Mouse (Mus musculus): ENCODE results near the gene Slf2. TPM values are rescaled to one million over a fixed set of nuclear protein-coding genes. Genes with fewer than 3 reads are reported as not detected.
A peak's percentile ranks its signal among the peaks of the same experiment; 100 is the strongest.

The Slf2 gene
- polyA plus RNA-seq, 1 experiment: 57.2 TPM

DNA sequence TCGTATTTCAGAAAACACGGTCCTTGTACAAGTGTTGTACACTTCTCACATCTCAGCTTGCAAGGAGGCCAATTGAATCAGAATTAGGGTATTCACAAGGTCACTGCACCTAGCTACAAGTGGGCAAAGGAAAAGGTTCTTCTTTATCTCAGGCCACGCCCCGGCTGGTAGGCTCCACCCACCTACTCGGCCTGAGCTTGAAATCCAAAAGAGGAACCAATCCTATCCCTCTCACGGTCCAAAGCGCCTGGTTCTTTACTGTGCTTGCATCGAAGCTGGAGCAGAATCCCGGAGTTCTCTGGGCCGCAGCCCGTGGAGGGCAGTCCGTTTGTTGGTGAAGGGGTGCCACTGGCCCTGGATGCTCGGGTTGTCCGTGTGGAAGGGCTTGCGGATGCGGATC, 74.5 kb downstream of the Slf2 start, which contains the start of gene Twnk:
Twnk (plus strand) TSS at position 220 of the 400 bp plus-strand sequence.
- TF ChIP-seq CTCF (IDR thresholded peaks at IDR 0.05; ENCODE audit: low read depth, low read length): no peak
- TF ChIP-seq EP300 (IDR thresholded peaks at IDR 0.05; ENCODE audit: insufficient read depth, low read depth, low read length): no peak
- no peaks in the 10 kb centered on the region for H3K9me3 ChIP-seq (replicated peaks; ENCODE audit: control insufficient read depth, insufficient read depth, low read length, poor library complexity, severe bottlenecking)
- peak within 1 kb of the TSS; percentile 95 for H3K4me3 ChIP-seq (ENCODE audit: low read depth, low read length)
- peaks cover 5% of the 10 kb centered on the region for H3K4me1 ChIP-seq (ENCODE audit: control insufficient read depth, insufficient read depth, low read length)
- H3K27ac ChIP-seq (ENCODE audit: insufficient read depth, low read length): peak within 1 kb of the TSS; percentile 30
- H3K27me3 ChIP-seq (ENCODE audit: control insufficient read depth, insufficient read depth, low read length, poor library complexity, severe bottlenecking): no peaks in the 10 kb centered on the region
- peak within 1 kb of the TSS; percentile 74 for H3K9ac ChIP-seq (ENCODE audit: low read depth, poor library complexity, severe bottlenecking)
- peaks cover 23% of the 10 kb centered on the region for H3K36me3 ChIP-seq (ENCODE audit: control insufficient read depth, insufficient read depth, low read length, poor library complexity, severe bottlenecking)

DNA sequence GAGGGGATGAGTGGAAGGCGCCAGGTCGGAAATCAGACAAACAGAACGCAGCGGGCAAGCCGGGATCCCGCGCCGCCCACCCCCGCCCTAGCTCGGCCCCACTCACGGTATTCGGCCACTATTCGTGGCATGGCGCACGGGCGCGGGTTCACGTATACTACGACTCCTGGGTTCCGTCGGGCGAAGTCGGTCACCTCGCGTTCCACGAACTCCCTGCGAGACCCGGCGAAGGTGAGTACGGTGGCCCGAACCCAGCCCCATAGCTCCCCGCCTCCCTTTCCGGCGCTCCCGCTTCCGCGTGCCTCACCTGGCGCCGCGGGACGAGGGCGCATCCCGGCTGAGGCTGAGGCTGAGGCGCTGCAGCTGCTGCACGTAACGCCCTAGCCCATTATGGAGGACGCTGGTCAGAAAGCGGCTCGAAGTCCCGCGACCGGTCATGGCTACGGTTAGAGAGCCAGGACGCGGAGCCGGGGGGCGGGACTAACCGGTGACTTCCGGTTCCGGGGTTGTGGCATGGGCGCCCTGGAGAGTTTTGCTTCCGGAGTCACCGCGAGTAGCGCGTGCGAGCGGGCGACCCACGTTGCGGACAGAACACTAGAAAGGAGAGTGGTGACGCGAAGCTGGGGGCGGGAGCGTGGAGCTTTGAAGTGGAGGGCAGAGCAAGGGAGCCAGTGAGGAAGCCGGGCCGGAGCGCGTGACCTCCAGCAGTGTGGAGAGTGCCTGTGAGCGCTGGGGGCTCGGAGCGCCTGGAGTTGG, 75.2 kb downstream of the Slf2 start, which contains the start of gene Mrpl43:
Mrpl43 (minus strand) TSS at position 486 of the 756 bp plus-strand sequence.
- peak within 1 kb of the TSS; percentile 30 for H3K27ac ChIP-seq (ENCODE audit: insufficient read depth, low read length)
- H3K4me3 ChIP-seq (ENCODE audit: low read depth, low read length): peak within 1 kb of the TSS; percentile 95
- H3K9me3 ChIP-seq (replicated peaks; ENCODE audit: control insufficient read depth, insufficient read depth, low read length, poor library complexity, severe bottlenecking): no peaks in the 10 kb centered on the region
- H3K36me3 ChIP-seq (ENCODE audit: control insufficient read depth, insufficient read depth, low read length, poor library complexity, severe bottlenecking): peaks cover 30% of the 10 kb centered on the region
- peak within 1 kb of the TSS; percentile 74 for H3K9ac ChIP-seq (ENCODE audit: low read depth, poor library complexity, severe bottlenecking)
- no peak for TF ChIP-seq CTCF (IDR thresholded peaks at IDR 0.05; ENCODE audit: low read depth, low read length)
- peak; percentile 12 for TF ChIP-seq POLR2A (IDR thresholded peaks at IDR 0.05; ENCODE audit: insufficient read depth, low read length)
- TF ChIP-seq EP300 (IDR thresholded peaks at IDR 0.05; ENCODE audit: insufficient read depth, low read depth, low read length): 0 out of 2 replicates have a peak, but pooled peaks have one; percentile 12
- no peaks in the 10 kb centered on the region for H3K27me3 ChIP-seq (ENCODE audit: control insufficient read depth, insufficient read depth, low read length, poor library complexity, severe bottlenecking)
- peaks cover 5% of the 10 kb centered on the region for H3K4me1 ChIP-seq (ENCODE audit: control insufficient read depth, insufficient read depth, low read length)

DNA sequence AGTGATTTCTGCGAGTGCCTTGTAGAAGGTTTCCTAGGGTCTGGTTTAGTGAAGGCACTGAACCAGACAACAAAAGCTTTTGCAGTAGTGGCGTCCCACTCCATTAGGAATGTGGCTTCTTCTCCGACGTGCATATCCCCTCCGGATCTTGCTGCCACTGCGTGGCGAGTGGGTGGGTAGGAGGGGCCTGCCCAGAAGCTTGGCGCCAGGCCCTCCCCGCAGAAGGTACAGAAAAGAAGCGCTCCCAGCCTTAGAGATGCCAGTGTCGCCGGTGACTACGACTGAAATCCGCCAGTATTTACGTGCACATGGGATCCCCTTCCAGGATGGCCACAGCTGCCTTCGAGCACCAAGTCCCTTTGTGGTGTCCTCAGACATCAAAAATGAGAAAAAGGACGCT, 76.1 kb downstream of the Slf2 start:
- Histone ChIP-seq H3K4me1 (ENCODE audit: control insufficient read depth, insufficient read depth, low read length) (peaks cover 5% of the 10 kb centered on the region), H3K36me3 (ENCODE audit: control insufficient read depth, insufficient read depth, low read length, poor library complexity, severe bottlenecking) (peaks cover 37% of the 10 kb centered on the region), H3K9me3 (replicated peaks; ENCODE audit: control insufficient read depth, insufficient read depth, low read length, poor library complexity, severe bottlenecking) (no peaks in the 10 kb centered on the region), H3K27ac (ENCODE audit: insufficient read depth, low read length) (no peak overlapping the region), H3K27me3 (ENCODE audit: control insufficient read depth, insufficient read depth, low read length, poor library complexity, severe bottlenecking) (no peaks in the 10 kb centered on the region), H3K9ac (ENCODE audit: low read depth, poor library complexity, severe bottlenecking) (peak overlapping the region; percentile 74), H3K4me3 (ENCODE audit: low read depth, low read length) (peak overlapping the region; percentile 95)
- TF ChIP-seq POLR2A (IDR thresholded peaks at IDR 0.05; ENCODE audit: insufficient read depth, low read length) (no peak), EP300 (IDR thresholded peaks at IDR 0.05; ENCODE audit: insufficient read depth, low read depth, low read length) (no peak), CTCF (IDR thresholded peaks at IDR 0.05; ENCODE audit: low read depth, low read length) (no peak)

DNA sequence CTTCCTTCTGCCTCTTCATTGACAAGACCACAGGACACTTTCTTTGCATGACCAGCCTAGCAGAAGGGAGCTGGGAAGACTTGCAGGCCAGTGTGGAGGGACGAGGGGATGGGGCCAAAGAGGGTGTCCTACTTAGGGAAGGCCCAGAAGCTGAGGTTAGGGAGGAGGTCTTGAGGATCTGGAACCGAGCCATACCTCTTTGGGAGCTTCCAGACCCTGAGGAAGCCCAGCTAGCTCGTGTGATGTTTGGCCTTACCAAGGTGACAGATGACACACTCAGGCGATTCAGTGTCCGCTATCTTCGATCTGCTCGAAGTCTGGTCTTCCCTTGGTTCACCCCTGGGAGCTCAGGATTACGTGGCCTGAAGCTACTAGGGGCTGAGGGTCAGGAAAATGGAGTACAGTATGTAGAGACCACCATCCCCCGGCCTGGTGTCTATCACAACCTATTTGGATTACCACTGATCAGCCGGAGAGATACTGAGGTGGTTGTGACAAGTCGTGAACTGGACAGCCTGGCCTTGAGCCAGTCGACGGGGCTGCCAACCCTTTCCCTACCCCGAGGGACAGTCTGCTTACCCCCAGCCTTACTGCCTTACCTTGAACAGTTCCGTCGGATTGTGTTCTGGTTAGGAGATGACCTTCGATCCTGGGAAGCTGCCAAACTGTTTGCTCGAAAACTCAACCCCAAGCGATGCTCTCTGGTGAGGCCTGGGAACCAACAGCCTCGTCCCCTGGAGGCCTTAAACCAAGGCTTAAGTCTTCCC, 76.7 kb downstream of the Slf2 start:
- no peaks in the 10 kb centered on the region for H3K27me3 ChIP-seq (ENCODE audit: control insufficient read depth, insufficient read depth, low read length, poor library complexity, severe bottlenecking)
- peaks cover 5% of the 10 kb centered on the region for H3K4me1 ChIP-seq (ENCODE audit: control insufficient read depth, insufficient read depth, low read length)
- H3K4me3 ChIP-seq (ENCODE audit: low read depth, low read length): peak overlapping the region; percentile 95
- H3K27ac ChIP-seq (ENCODE audit: insufficient read depth, low read length): no peak overlapping the region
- no peaks in the 10 kb centered on the region for H3K9me3 ChIP-seq (replicated peaks; ENCODE audit: control insufficient read depth, insufficient read depth, low read length, poor library complexity, severe bottlenecking)
- peaks cover 38% of the 10 kb centered on the region for H3K36me3 ChIP-seq (ENCODE audit: control insufficient read depth, insufficient read depth, low read length, poor library complexity, severe bottlenecking)
- peak overlapping the region; percentile 74; the same call in 1 of the 2 replicates for H3K9ac ChIP-seq (ENCODE audit: low read depth, poor library complexity, severe bottlenecking)
- TF ChIP-seq EP300 (IDR thresholded peaks at IDR 0.05; ENCODE audit: insufficient read depth, low read depth, low read length) (no peak), POLR2A (IDR thresholded peaks at IDR 0.05; ENCODE audit: insufficient read depth, low read length) (no peak), CTCF (IDR thresholded peaks at IDR 0.05; ENCODE audit: low read depth, low read length) (no peak)

DNA sequence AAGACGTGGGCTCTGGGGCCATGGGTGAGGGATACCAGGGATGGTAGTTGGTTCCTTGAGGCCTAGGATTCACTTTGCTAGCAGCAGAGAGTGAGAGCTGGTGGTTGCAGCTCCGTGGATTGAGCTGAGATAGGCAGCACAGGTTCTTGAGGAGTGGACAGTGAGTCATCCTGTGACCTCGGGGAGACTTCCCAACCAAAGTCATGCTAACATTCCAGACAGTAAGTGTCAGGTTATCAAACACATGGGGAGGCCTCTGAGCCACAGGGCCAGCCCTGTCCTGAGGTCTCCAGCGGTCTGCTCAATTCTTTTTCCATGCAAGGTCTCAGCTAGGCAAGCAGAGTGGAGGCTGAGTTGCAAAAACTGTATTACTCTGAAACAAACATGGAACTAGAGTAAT, 79.7 kb downstream of the Slf2 start:
- H3K4me1 ChIP-seq (ENCODE audit: control insufficient read depth, insufficient read depth, low read length): peaks cover 11% of the 10 kb centered on the region
- TF ChIP-seq EP300 (IDR thresholded peaks at IDR 0.05; ENCODE audit: insufficient read depth, low read depth, low read length): no peak
- no peak for TF ChIP-seq CTCF (IDR thresholded peaks at IDR 0.05; ENCODE audit: low read depth, low read length)
- TF ChIP-seq POLR2A (IDR thresholded peaks at IDR 0.05; ENCODE audit: insufficient read depth, low read length): no peak
- peaks cover 35% of the 10 kb centered on the region for H3K36me3 ChIP-seq (ENCODE audit: control insufficient read depth, insufficient read depth, low read length, poor library complexity, severe bottlenecking)

More for the DNA sequence above, 79.7 kb downstream of the Slf2 start:
- H3K27me3 ChIP-seq (ENCODE audit: control insufficient read depth, insufficient read depth, low read length, poor library complexity, severe bottlenecking): no peaks in the 10 kb centered on the region
- no peak overlapping the region for H3K9ac ChIP-seq (ENCODE audit: low read depth, poor library complexity, severe bottlenecking)
- H3K4me3 ChIP-seq (ENCODE audit: low read depth, low read length): no peak overlapping the region
- H3K9me3 ChIP-seq (replicated peaks; ENCODE audit: control insufficient read depth, insufficient read depth, low read length, poor library complexity, severe bottlenecking): no peaks in the 10 kb centered on the region
- H3K27ac ChIP-seq (ENCODE audit: insufficient read depth, low read length): no peak overlapping the region
